Mouse (Mus musculus) lung, postnatal 0 days (tissue): ENCODE measurements around the gene Zfp30. TPM values are rescaled to one million over a fixed set of nuclear protein-coding genes. Genes with fewer than 3 reads are reported as not detected.

ENCODE experiments used
- ATAC-seq: fragments of 200-750 bp; cut with Nextera tagmentation; 2 replicates; pipeline ENCODE4 v1.8.0; 2017; ENCODE audit warnings: moderate library complexity
- DNase-seq: peaks from one replicate; pipeline ENCODE4 v3.0.0-alpha.2; 2016; ENCODE audit warnings: low spot score
- H3K27ac ChIP-seq: fragments of 300-500 bp; sonication (generic); 2 replicates; pipeline ENCODE4 v1.5.1; 2014; ENCODE audit warnings: antibody characterized with exemption, mild to moderate bottlenecking, low read length, mixed read lengths
- H3K27me3 ChIP-seq: fragments of 300-500 bp; sonication (generic); replicated peaks from 2 replicates; pipeline ENCODE4 v1.6.1; 2014; ENCODE audit warnings: low read length, mixed read lengths; ENCODE audit not compliant: insufficient read depth
- H3K36me3 ChIP-seq: fragments of 300-500 bp; sonication (generic); 2 replicates; pipeline ENCODE4 v1.6.1; 2014; ENCODE audit warnings: low read length, mixed read lengths; ENCODE audit not compliant: insufficient read depth
- H3K4me1 ChIP-seq: fragments of 300-500 bp; sonication (generic); 2 replicates; pipeline ENCODE4 v1.6.1; 2014; ENCODE audit warnings: antibody characterized with exemption, low read depth, low read length, mixed read lengths; ENCODE audit not compliant: insufficient read depth
- H3K4me2 ChIP-seq: fragments of 300-500 bp; sonication (generic); replicated peaks from 2 replicates; pipeline ENCODE4 v1.6.1; 2014; ENCODE audit warnings: low read depth, mild to moderate bottlenecking, low read length, moderate library complexity, mixed read lengths
- H3K4me3 ChIP-seq: fragments of 300-500 bp; sonication (generic); 2 replicates; pipeline ENCODE4 v1.5.1; 2014; ENCODE audit warnings: low read depth, low read length
- H3K9ac ChIP-seq: fragments of 300-500 bp; sonication (generic); replicated peaks from 2 replicates; pipeline ENCODE4 v1.6.1; 2014; ENCODE audit warnings: low read depth, mild to moderate bottlenecking
- H3K9me3 ChIP-seq: fragments of 300-500 bp; sonication (generic); 2 replicates; pipeline ENCODE4 v1.6.1; 2016; ENCODE audit warnings: low read length, mixed read lengths
- CTCF ChIP-seq: IDR thresholded peaks from 2 replicates; pipeline ENCODE4 v1.5.1; 2016; ENCODE audit warnings: antibody characterized with exemption, mild to moderate bottlenecking
- EP300 ChIP-seq: IDR thresholded peaks from 2 replicates; pipeline ENCODE4 v1.6.1; 2016; ENCODE audit warnings: antibody characterized with exemption, mild to moderate bottlenecking, control low read depth
- WGBS: fragments of 180-500 bp; shearing (Covaris S2); extraction: QIAGEN DNeasy Blood & Tissue Kit; methylation state at CpG from one replicate; pipeline ENCODE4 v1.1.7; 2014; 5-methylcytosine and 5-hydroxymethylcytosine counted together
- microRNA counts: library from miRNA; unstranded; fragments of <30 nt; microRNA quantifications from one replicate; lab custom pipeline; 2015
- microRNA-seq: library from miRNA; unstranded; fragments of <30 nt; microRNA quantifications from one replicate; pipeline ENCODE4, GENCODE M21; 2016
- polyA plus RNA-seq: library from polyadenylated mRNA; unstranded; fragments of >200 nt; fragmentation: Nextera tagmentation; extraction: Ambion mirVana; gene quantifications from 2 replicates; pipeline ENCODE4 v1.2.1, GENCODE M21; 2015

The Zfp30 gene
- polyA plus RNA-seq, 1 experiment from 2014 or later: 5.0 TPM

DNA sequence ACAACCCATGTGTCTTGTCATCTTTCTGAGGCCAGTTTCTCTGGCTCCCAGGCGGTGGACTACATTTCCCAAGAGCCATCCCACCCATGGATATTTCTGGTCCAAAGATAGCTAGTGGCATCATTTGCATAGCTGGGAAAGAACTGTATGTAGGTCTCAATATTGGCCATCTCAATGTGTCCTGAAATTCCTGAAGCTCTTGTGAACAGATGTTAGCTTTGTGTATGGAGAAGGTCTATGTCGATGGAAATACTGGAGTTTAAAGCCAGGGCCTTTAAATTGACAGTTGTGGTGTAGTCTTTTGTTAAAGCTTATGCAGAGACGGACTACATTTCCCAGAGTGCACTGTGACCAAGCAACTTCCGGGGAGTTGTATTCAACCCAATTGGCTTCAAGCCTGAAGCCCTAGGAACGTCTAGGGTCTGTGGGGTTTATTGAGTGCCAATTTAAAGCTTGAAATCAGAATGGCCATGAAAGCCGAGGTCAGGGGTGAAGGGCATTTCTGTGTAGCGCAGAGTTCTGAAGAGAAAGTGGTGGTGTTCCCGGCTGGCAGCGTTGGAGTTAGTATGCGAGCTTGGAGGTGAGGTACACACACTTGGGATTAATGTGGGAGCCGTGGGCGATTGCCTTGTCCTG, 34.9 kb downstream of the Zfp30 start:
- WGBS: 2% methylated on average over 12 of the region's 12 CpGs
- Histone ChIP-seq H3K9ac (peak overlapping the region; percentile 37), H3K27me3 (no peaks in the 10 kb centered on the region), H3K9me3 (no peaks in the 10 kb centered on the region), H3K4me2 (peak overlapping the region; percentile 64), H3K36me3 (no peaks in the 10 kb centered on the region), H3K27ac (peak overlapping the region; percentile 45), H3K4me1 (peaks cover 16% of the 10 kb centered on the region; the same call in 1 of the 2 replicates), H3K4me3 (peak overlapping the region; percentile 61)
- ATAC-seq (peak; percentile 62), DNase-seq (peak; percentile 92)
- TF ChIP-seq EP300 (no peak), CTCF (no peak)

DNA sequence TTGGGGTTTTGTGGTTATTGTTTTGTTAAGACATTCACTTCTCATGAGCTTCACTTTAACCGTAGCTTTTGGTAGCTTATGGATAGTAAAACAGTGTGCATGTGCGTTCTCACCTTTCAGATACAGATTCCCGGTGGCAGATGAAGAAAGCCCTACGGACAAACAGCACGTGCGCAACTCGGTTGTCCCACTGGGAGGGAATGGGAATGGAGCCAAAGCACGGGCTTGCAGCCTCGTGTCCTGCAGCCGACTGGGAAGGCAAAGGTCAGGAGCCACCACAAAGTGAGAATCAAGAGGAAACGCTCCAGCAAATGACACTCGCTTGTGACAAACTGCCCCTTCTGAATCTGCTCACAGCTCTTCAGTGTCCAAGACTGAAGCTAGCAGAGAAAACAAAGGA, 44.2 kb downstream of the Zfp30 start:
- Histone ChIP-seq H3K9ac (no peak overlapping the region), H3K4me1 (no peaks in the 10 kb centered on the region), H3K27ac (no peak overlapping the region), H3K9me3 (no peaks in the 10 kb centered on the region; the same call in 1 of the 2 replicates), H3K27me3 (no peaks in the 10 kb centered on the region), H3K4me3 (no peak overlapping the region), H3K36me3 (peaks cover 27% of the 10 kb centered on the region), H3K4me2 (no peak overlapping the region)
- ATAC-seq (no peak), DNase-seq (no peak)
- TF ChIP-seq EP300 (no peak), CTCF (no peak)
- WGBS: 87% methylated on average over 12 of the region's 12 CpGs

DNA sequence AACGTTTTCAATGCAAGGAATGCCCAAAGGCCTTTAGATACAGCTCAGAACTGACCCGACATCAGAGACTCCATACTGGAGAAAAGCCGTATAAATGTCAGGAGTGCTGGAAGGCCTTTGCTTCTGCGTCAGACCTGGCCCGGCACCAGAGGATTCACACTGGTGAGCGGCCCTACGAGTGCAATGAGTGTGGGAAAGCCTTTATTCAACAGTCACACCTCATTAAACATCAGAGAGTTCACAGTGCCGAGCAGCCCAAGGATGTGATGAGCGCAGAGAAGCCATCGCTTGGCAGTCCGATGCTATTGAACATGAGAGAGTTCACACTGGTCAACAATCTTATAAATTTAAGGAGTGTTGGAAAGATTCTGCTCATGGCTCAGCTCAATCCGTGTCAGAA, 46.0 kb downstream of the Zfp30 start:
- Histone ChIP-seq H3K9ac (no peak overlapping the region), H3K4me2 (no peak overlapping the region), H3K4me1 (no peaks in the 10 kb centered on the region), H3K27ac (no peak overlapping the region), H3K4me3 (no peak overlapping the region), H3K36me3 (peaks cover 27% of the 10 kb centered on the region), H3K27me3 (no peaks in the 10 kb centered on the region), H3K9me3 (no peaks in the 10 kb centered on the region; the same call in 1 of the 2 replicates)
- DNase-seq (no peak), ATAC-seq (no peak)
- WGBS: 79% methylated on average over 12 of the region's 12 CpGs
- TF ChIP-seq EP300 (no peak), CTCF (no peak)

DNA sequence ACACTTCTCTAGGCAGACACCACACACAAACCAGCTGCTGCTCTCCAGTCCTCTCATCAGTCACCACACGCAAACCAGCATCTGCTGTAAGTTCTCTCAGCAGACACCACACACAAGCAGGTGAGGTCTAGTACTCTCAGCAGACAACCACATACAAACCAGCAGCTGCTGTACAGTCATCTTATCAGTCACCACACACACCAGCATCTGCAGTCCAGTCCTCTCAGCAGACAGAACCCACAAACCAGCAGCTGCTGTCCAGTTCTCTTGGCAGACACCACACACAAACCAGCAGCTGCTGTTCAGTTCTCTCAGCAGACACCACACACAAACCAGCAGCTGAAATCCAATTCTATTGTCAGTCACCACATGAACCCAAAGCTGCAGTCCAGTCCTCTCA, 53.0 kb downstream of the Zfp30 start:
- Histone ChIP-seq H3K27me3 (no peaks in the 10 kb centered on the region), H3K36me3 (no peaks in the 10 kb centered on the region), H3K9ac (no peak overlapping the region), H3K27ac (no peak overlapping the region), H3K4me1 (no peaks in the 10 kb centered on the region), H3K4me3 (no peak overlapping the region), H3K4me2 (no peak overlapping the region), H3K9me3 (no peaks in the 10 kb centered on the region)
- ATAC-seq (no peak), DNase-seq (no peak)
- no peak for TF ChIP-seq CTCF
- TF ChIP-seq EP300: no peak
- 96% methylated on average over 1 of the region's 1 CpGs for WGBS

DNA sequence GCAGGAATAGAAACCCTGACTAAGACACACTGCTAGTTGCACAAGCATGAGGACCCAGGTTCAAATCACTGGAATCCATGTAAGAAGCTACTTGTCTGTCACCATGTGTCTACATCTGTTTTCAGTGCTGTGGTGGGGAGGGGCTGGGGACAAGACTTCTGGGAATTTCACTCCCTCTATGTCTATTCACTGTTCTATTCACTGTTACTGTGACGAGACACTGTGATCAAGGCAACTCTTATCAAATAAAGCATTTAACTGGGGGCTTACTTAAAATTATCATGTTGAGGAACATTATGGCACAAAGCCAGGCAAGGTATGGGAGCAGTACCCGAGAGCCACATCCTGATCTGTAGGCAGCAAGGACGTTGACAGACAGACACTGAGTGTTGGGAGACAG, 55.5 kb downstream of the Zfp30 start:
- Histone ChIP-seq H3K27me3 (no peaks in the 10 kb centered on the region), H3K4me2 (no peak overlapping the region), H3K9ac (no peak overlapping the region), H3K4me3 (no peak overlapping the region), H3K4me1 (no peaks in the 10 kb centered on the region), H3K27ac (no peak overlapping the region), H3K9me3 (no peaks in the 10 kb centered on the region), H3K36me3 (0 out of 2 replicates have a peak, but pooled peaks cover 2% of the 10 kb centered on the region)
- 75% methylated on average over 3 of the region's 3 CpGs for WGBS
- no peak for ATAC-seq
- no peak for TF ChIP-seq EP300
- TF ChIP-seq CTCF: no peak
- no peak for DNase-seq

DNA sequence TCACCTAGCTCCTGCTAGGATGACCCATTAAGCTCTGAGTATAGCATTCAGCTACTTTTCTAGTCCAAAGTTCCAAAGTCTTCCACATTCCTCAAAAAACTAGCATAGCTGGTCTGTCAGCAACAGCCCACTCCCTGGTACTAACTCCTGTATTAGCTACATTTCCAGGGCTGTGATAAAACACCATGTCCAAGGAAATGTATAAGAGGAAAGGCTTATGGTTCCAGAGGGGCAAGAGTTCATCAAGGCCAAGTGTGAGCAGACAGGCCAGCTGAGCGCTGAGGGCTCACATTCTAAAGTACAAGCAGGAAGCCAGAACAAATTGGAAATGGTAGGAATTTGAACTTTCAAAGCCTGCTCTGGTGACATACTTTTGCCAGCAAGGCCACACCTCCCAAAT, 58.3 kb downstream of the Zfp30 start:
- no peaks in the 10 kb centered on the region for H3K27me3 ChIP-seq
- H3K9ac ChIP-seq: no peak overlapping the region
- no peak for TF ChIP-seq CTCF
- ATAC-seq: no peak
- H3K4me2 ChIP-seq: no peak overlapping the region
- H3K36me3 ChIP-seq: 0 out of 2 replicates have a peak, but pooled peaks cover 4% of the 10 kb centered on the region
- no peaks in the 10 kb centered on the region for H3K9me3 ChIP-seq
- no peak overlapping the region for H3K27ac ChIP-seq
- DNase-seq: no peak
- H3K4me3 ChIP-seq: no peak overlapping the region
- 83% methylated on average over 1 of the region's 1 CpGs for WGBS
- H3K4me1 ChIP-seq: no peaks in the 10 kb centered on the region

MicroRNA genes within 50 kb of the gene (microRNA counts, 519-probe panel; counts per million panel counts)
- microRNA mmu-miR-1964 (lab: Ali Mortazavi, UCI): not detected

Small RNA genes within 50 kb of the gene (microRNA-seq; reads per million reads assigned to microRNA genes)
- 2.7 reads per million, percentile 5 among the genes with 10 or more reads in this experiment for gene Mir1964

Other genes with a start within 250 kb of the Zfp30 start
- gene Catsperg2, start 57.0 kb upstream of the Zfp30 start, polyA plus RNA-seq: not detected in 2 replicates
- gene Zfp84, start 15.4 kb upstream of the Zfp30 start, polyA plus RNA-seq: 6.9 and 7.9 TPM in 2 replicates
- 8.4 and 9.1 TPM in 2 replicates for gene Zfp790, start 32.1 kb downstream of the Zfp30 start, polyA plus RNA-seq
- gene Zfp940, start 69.7 kb downstream of the Zfp30 start, polyA plus RNA-seq: 1.3 and 1.9 TPM in 2 replicates
- 3.3 and 4.0 TPM in 2 replicates for gene Zfp420, start 76.0 kb downstream of the Zfp30 start, polyA plus RNA-seq
- gene Zfp27, start 122.6 kb downstream of the Zfp30 start, polyA plus RNA-seq: 4.2 and 5.0 TPM in 2 replicates
- 3.4 and 3.7 TPM in 2 replicates for gene Zfp383, start 124.2 kb downstream of the Zfp30 start, polyA plus RNA-seq
- 5.1 and 6.7 TPM in 2 replicates for gene Zfp74, start 170.1 kb downstream of the Zfp30 start, polyA plus RNA-seq
- 4.1 and 5.8 TPM in 2 replicates for gene Zfp568, start 200.0 kb downstream of the Zfp30 start, polyA plus RNA-seq